Mouse (Mus musculus): ENCODE data around the gene Tmem88b. TPM values are rescaled to one million over a fixed set of nuclear protein-coding genes. Genes with fewer than 3 reads are reported as not detected.
A peak's percentile ranks its signal among the peaks of the same experiment; 100 is the strongest.

The Tmem88b gene
- total RNA-seq (2021) = 1 to 10 TPM; 2.4 to 4.0 TPM
- long read RNA-seq, experiment 1, partial matches to known transcripts = 1 of 1 reads
- long read RNA-seq, experiment 1, other reads (novel, unspliced or antisense) = 0 of 1 reads
- long read RNA-seq, experiment 2, partial matches to known transcripts = 0 of 2 reads
- long read RNA-seq, experiment 2, other reads (novel, unspliced or antisense) = 2 of 2 reads

- DNase-seq = no peak
Observed at GRCm38 (mm10) chr4:155785819-155786218, at the start of gene Tmem88b. TSS of gene Tmem88b (minus strand) at chr4:155785874.

GRCm38 (mm10) chr4:155833836-155834235, 48.2 kb upstream of the Tmem88b start:
- peak; percentile 92 for DNase-seq

- DNase-seq = no peak
Observed at GRCm38 (mm10) chr4:155833234-155833633, 47.6 kb upstream of the Tmem88b start.

GRCm38 (mm10) chr4:155832321-155832720, 46.6 kb upstream of the Tmem88b start:
- no peak for DNase-seq

GRCm38 (mm10) chr4:155831831-155832230, 46.2 kb upstream of the Tmem88b start:
- no peak for DNase-seq

GRCm38 (mm10) chr4:155831205-155831766, 45.6 kb upstream of the Tmem88b start, which contains the start of gene Aurkaip1:
TSS of gene Aurkaip1 (plus strand) at chr4:155831272.
- DNase-seq = peak; percentile 96

- no peak for DNase-seq
Observed at GRCm38 (mm10) chr4:155830596-155830995, 44.9 kb upstream of the Tmem88b start.

GRCm38 (mm10) chr4:155829866-155830265, 44.2 kb upstream of the Tmem88b start:
- DNase-seq = no peak

GRCm38 (mm10) chr4:155823443-155823842, 37.8 kb upstream of the Tmem88b start:
- DNase-seq = no peak

GRCm38 (mm10) chr4:155821025-155821424, 35.4 kb upstream of the Tmem88b start:
- DNase-seq = no peak

- DNase-seq = no peak
Observed at GRCm38 (mm10) chr4:155817533-155817932, 31.9 kb upstream of the Tmem88b start.

GRCm38 (mm10) chr4:155812665-155813181, 27.0 kb upstream of the Tmem88b start:
- DNase-seq = peak; percentile 53

- peak; percentile 91 for DNase-seq
Observed at GRCm38 (mm10) chr4:155811929-155812664, 26.4 kb upstream of the Tmem88b start, which contains the start of gene Ccnl2. TSS of gene Ccnl2 (plus strand) at chr4:155812489.

GRCm38 (mm10) chr4:155807841-155808240, 22.2 kb upstream of the Tmem88b start:
- DNase-seq = no peak

- peak; percentile 98 for DNase-seq
Observed at GRCm38 (mm10) chr4:155803340-155804041, 17.8 kb upstream of the Tmem88b start.

- no peak for DNase-seq
Observed at GRCm38 (mm10) chr4:155802741-155803339, 17.2 kb upstream of the Tmem88b start, which contains the start of gene Mrpl20. TSS of gene Mrpl20 (plus strand) at chr4:155802878.

GRCm38 (mm10) chr4:155802075-155802474, 16.4 kb upstream of the Tmem88b start:
- DNase-seq = no peak

GRCm38 (mm10) chr4:155793730-155794129, 8.1 kb upstream of the Tmem88b start:
- DNase-seq = no peak

GRCm38 (mm10) chr4:155791240-155791933, 5.7 kb upstream of the Tmem88b start:
- DNase-seq = no peak

GRCm38 (mm10) chr4:155790650-155791161, 5.0 kb upstream of the Tmem88b start:
- DNase-seq = no peak

GRCm38 (mm10) chr4:155790021-155790489, 4.4 kb upstream of the Tmem88b start, which contains the start of gene Ankrd65:
TSS of gene Ankrd65 (plus strand) at chr4:155790439.
- no peak for DNase-seq

Data from gastrocnemius, postnatal 10 days (tissue).